Mouse (Mus musculus) kidney, embryonic 15.5 days (tissue): ENCODE results near the gene Bcr. TPM values are rescaled to one million over a fixed set of nuclear protein-coding genes. Genes with fewer than 3 reads are reported as not detected.

Experiments used
- ATAC-seq: fragments of 200-750 bp; cut with Nextera tagmentation; replicated peaks from 2 replicates; pipeline ENCODE4 v1.8.0; 2017; ENCODE audit warnings: moderate TSS enrichment; ENCODE audit not compliant: low FRiP score
- H3K27ac ChIP-seq: fragments of 300-500 bp; sonication (generic); 2 replicates; pipeline ENCODE4 v1.5.1; 2015; ENCODE audit warnings: mild to moderate bottlenecking, inconsistent platforms
- H3K27me3 ChIP-seq: fragments of 300-500 bp; sonication (generic); 2 replicates; pipeline ENCODE4 v1.6.1; 2015; ENCODE audit warnings: inconsistent platforms
- H3K36me3 ChIP-seq: fragments of 300-500 bp; sonication (generic); 2 replicates; pipeline ENCODE4 v1.6.1; 2015; ENCODE audit warnings: inconsistent platforms
- H3K4me1 ChIP-seq: fragments of 300-500 bp; sonication (generic); 2 replicates; pipeline ENCODE4 v1.6.1; 2015; ENCODE audit warnings: inconsistent platforms
- H3K4me2 ChIP-seq: fragments of 300-500 bp; sonication (generic); 2 replicates; pipeline ENCODE4 v1.6.1; 2015; ENCODE audit warnings: moderate library complexity, mild to moderate bottlenecking, inconsistent platforms
- H3K4me3 ChIP-seq: fragments of 300-500 bp; sonication (generic); replicated peaks from 2 replicates; pipeline ENCODE4 v1.5.1; 2015; ENCODE audit warnings: mild to moderate bottlenecking, inconsistent platforms
- H3K9ac ChIP-seq: fragments of 300-500 bp; sonication (generic); 2 replicates; pipeline ENCODE4 v1.6.1; 2015; ENCODE audit warnings: mild to moderate bottlenecking, inconsistent platforms
- H3K9me3 ChIP-seq: fragments of 300-500 bp; sonication (generic); replicated peaks from 2 replicates; pipeline ENCODE4 v1.6.1; 2016; ENCODE audit warnings: inconsistent platforms
- WGBS: fragments of 180-500 bp; shearing (Covaris S2); methylation state at CpG from one replicate; pipeline ENCODE4 v1.1.7; 2015; ENCODE audit warnings: mixed read lengths; 5-methylcytosine and 5-hydroxymethylcytosine counted together
- polyA plus RNA-seq: library from polyadenylated mRNA; unstranded; fragments of >200 nt; fragmentation: Nextera tagmentation; extraction: Ambion mirVana; gene quantifications from 2 replicates; pipeline ENCODE4 v1.2.1, GENCODE M21; 2015

Gene Bcr
- polyA plus RNA-seq, 1 experiment from 2014 or later: 6.0 TPM

DNA sequence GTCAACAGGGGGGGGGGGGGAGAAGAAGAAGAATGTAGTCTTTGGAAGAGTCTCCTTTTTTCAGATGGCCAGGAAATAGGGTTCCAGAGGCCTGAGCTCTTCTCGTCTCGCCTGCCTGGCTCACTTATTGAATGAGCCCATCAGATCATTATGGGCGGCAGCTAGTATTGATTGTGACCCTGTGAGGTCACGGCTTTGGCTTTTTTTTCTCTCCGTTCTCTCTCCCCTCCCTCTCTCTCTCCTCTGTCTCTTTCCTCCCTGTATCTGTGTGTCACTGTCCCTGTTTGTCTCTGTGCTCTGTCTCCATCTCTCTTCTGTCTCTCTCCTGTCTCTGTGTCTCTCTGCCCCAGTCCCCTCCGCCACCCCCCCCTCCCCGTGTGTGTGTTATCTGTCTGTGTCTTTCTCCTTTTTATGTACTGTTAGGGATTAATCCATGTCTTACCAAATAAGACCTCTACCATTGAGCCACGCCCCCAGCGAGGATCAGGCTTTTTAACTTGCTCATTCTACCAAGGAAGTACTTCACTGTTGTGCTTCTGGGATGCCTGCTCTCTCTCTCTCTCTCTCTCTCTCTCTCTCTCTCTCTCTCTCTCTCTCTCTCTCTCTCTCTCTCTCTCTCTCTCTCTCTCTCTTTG is 1.5 kb upstream of the Bcr start:
- Histone ChIP-seq H3K9me3 (no peaks in the 10 kb centered on the region), H3K4me2 (peak overlapping the region; percentile 86), H3K4me3 (no peak overlapping the region), H3K36me3 (no peaks in the 10 kb centered on the region), H3K27ac (no peak overlapping the region), H3K9ac (no peak overlapping the region), H3K27me3 (no peaks in the 10 kb centered on the region), H3K4me1 (peaks cover 47% of the 10 kb centered on the region)
- WGBS: 40% methylated on average over 9 of the region's 9 CpGs
- no peak for ATAC-seq

DNA sequence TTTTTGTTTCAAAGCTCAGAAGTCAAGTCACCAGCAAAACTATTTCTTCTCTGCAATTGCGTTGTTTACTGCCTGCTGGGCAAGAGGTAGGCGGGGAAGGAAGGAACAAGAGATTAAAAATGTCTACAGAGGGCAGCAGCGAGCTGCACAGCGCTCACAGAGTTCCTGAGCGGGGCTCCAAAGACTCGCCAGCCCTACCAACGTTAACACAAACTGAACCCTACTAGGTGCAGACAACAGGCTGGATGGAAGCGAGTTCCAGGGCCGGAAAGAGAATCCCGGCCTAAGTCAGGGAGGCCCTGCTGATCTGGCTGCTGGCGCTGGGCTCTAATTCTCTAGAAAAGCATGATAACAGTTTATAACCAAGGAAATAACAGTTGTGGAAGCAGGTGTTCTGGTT is 996 bp upstream of the Bcr start:
- H3K4me1 ChIP-seq: peaks cover 52% of the 10 kb centered on the region
- peak overlapping the region; percentile 86 for H3K4me2 ChIP-seq
- H3K4me3 ChIP-seq: peak overlapping the region; percentile 77
- H3K27me3 ChIP-seq: no peaks in the 10 kb centered on the region
- peak; percentile 20; the same call in 1 of the 2 replicates for ATAC-seq
- H3K27ac ChIP-seq: no peak overlapping the region
- H3K9ac ChIP-seq: no peak overlapping the region
- no peaks in the 10 kb centered on the region for H3K36me3 ChIP-seq
- WGBS: under 1% methylated on average over 11 of the region's 11 CpGs
- no peaks in the 10 kb centered on the region for H3K9me3 ChIP-seq

DNA sequence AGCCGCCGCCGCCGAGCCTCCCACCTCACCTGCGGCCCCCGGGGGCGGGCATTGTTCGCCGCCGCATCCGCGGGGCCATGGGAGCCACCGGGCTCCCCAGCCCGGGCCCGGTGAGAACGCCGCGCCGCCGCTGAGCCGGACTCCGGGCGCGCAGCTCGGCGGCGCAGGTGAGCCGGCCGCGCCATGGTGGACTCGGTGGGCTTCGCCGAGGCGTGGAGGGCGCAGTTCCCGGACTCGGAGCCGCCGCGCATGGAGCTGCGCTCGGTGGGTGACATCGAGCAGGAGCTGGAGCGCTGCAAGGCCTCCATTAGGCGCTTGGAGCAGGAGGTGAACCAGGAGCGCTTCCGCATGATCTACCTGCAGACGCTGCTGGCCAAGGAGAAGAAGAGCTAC is 447 bp downstream of the Bcr start:
- peak overlapping the region; percentile 76 for H3K9ac ChIP-seq
- H3K4me3 ChIP-seq: peak overlapping the region; percentile 77
- no peaks in the 10 kb centered on the region for H3K9me3 ChIP-seq
- peak overlapping the region; percentile 86 for H3K4me2 ChIP-seq
- peak overlapping the region; percentile 34 for H3K27ac ChIP-seq
- H3K36me3 ChIP-seq: no peaks in the 10 kb centered on the region
- peak; percentile 45 for ATAC-seq
- peaks cover 54% of the 10 kb centered on the region for H3K4me1 ChIP-seq
- under 1% methylated on average over 45 of the region's 48 CpGs for whole genome bisulfite sequencing
- H3K27me3 ChIP-seq: no peaks in the 10 kb centered on the region

DNA sequence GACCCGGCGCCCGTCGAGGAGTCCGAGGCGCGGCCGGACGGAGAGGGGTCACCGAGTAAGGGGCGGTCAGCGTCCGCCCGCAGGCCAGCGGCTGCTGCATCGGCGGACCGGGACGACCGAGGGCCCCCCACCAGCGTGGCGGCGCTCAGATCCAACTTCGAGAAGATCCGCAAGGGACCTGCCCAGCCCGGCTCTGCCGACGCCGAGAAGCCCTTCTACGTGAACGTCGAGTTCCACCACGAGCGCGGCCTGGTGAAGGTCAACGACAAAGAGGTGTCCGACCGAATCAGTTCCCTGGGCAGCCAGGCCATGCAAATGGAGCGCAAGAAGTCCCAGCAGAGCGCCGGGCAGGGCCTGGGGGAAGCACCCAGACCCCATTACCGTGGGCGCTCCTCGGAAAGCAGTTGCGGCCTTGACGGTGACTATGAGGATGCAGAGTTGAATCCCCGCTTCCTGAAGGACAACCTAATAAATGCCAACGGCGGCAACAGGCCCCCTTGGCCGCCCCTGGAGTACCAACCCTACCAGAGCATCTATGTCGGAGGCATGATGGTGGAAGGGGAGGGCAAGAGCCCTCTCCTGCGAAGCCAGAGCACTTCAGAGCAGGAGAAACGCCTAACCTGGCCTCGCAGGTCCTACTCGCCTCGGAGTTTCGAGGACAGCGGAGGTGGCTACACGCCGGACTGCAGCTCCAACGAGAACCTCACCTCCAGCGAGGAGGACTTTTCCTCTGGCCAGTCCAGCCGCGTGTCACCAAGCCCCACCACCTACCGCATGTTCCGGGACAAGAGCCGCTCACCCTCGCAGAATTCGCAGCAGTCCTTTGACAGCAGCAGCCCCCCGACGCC is 1.2 kb downstream of the Bcr start:
- H3K9ac ChIP-seq: peak overlapping the region; percentile 76
- H3K27ac ChIP-seq: no peak overlapping the region
- no peaks in the 10 kb centered on the region for H3K36me3 ChIP-seq
- no peaks in the 10 kb centered on the region for H3K9me3 ChIP-seq
- peaks cover 49% of the 10 kb centered on the region for H3K4me1 ChIP-seq
- ATAC-seq: no peak
- H3K4me2 ChIP-seq: peak overlapping the region; percentile 86
- 1% methylated on average over 70 of the region's 71 CpGs for WGBS
- H3K4me3 ChIP-seq: peak overlapping the region; percentile 77
- H3K27me3 ChIP-seq: no peaks in the 10 kb centered on the region

DNA sequence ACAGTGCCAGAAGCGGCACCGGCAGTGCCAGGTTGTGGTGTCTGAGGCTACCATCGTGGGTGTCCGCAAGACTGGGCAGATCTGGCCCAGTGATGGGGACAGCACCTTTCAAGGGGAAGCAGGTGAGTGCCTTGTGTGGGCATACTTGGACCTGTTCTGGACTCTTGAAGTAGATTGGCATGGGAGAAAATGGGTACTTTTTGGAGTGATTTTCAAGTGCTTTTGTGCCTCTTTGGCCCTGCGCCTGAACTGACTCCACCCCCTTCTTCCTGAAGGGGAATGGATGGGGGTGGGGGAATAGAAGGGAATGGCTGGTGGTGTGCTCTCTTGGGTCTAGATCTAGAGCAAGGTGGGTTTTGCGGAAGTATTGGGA is 1.8 kb downstream of the Bcr start:
- no peaks in the 10 kb centered on the region for H3K36me3 ChIP-seq
- WGBS: 13% methylated on average over 6 of the region's 6 CpGs

DNA sequence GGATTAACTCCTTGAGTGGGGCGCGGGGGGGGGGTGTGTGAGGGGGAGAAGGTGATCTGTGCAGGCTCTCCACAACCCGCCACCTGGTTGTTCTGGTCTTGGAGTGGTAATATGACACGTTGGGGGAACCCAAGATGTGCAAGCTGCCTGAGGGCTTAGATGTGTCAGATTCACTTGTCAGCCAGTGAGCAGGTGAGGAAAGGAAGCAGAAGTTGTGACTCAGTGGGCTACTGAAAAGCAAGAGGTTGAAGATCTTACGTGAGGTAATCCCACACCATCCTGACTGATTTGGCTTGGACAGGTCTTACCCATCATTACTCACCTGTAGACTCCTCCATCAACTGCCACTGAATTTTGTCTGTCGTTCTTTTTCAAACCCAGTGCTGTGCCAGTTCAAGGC is 2.2 kb downstream of the Bcr start:
- H3K9ac ChIP-seq: peak overlapping the region; percentile 76; the same call in 1 of the 2 replicates
- no peak for ATAC-seq
- H3K27me3 ChIP-seq: no peaks in the 10 kb centered on the region
- no peaks in the 10 kb centered on the region for H3K36me3 ChIP-seq
- peak overlapping the region; percentile 86 for H3K4me2 ChIP-seq
- H3K9me3 ChIP-seq: no peaks in the 10 kb centered on the region
- H3K4me3 ChIP-seq: peak overlapping the region; percentile 77
- peaks cover 53% of the 10 kb centered on the region for H3K4me1 ChIP-seq
- H3K27ac ChIP-seq: no peak overlapping the region
- 35% methylated on average over 6 of the region's 6 CpGs for WGBS

More for the DNA sequence above, 1.8 kb downstream of the Bcr start:
- H3K9me3 ChIP-seq: no peaks in the 10 kb centered on the region
- peak overlapping the region; percentile 77 for H3K4me3 ChIP-seq
- H3K9ac ChIP-seq: peak overlapping the region; percentile 76
- H3K27ac ChIP-seq: no peak overlapping the region
- peaks cover 49% of the 10 kb centered on the region for H3K4me1 ChIP-seq
- H3K4me2 ChIP-seq: peak overlapping the region; percentile 86
- no peaks in the 10 kb centered on the region for H3K27me3 ChIP-seq
- ATAC-seq: no peak

DNA sequence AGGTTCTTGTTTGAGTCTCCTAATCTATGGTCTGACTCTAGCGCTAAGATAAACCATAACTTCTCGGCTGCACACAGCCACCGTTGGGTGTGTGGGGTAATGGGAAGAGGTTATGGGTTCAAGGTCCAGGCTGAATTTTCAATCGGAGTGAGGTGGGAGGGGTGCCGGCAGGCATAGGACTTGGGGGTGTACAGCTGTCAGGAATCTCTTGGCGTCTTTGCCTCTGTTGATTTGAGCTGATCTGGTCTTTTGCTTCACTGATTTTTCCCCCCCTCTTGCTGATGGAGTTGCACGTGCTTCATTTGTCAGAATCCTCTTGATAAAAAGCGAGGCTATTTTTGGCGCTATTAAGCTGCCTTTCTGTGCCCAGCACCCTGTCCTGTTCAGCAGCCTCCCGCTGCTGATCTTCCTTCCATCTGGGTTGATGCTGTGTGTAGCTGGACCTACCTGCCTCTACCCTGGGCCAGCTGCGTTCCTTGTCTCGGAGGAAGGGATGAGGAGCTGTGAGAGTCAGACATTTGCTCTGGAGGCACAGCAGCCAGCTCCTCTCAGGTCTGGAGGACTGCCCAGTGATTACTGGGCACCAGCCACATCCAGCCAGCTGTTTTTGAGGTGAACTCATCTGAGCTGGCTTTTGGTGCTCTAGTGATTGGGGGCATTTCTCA is 3.0 kb downstream of the Bcr start:
- 52% methylated on average over 12 of the region's 12 CpGs for WGBS
- peaks cover 61% of the 10 kb centered on the region for H3K4me1 ChIP-seq

DNA sequence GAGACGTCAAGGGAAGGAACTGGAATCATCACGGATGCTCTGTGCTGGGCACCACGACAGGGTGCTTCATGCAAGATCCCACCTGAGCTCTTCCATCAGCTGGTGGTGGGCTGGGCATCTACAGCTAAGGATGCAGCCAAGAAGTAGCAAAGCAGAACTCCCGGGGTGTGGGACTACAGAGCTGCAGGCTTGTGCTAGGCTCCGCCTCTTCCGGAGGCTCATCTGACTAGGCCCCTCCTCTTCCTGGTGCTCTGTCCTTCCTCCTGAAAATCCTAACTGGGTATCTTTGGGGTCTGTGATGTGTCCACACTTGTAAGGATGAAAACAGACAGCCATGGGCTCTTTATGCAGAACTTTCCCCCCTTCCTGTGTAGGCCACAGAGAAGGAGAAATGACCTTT is 5.3 kb downstream of the Bcr start:
- H3K9me3 ChIP-seq: no peaks in the 10 kb centered on the region
- ATAC-seq: no peak
- H3K4me2 ChIP-seq: no peak overlapping the region
- H3K4me3 ChIP-seq: no peak overlapping the region
- H3K4me1 ChIP-seq: peaks cover 65% of the 10 kb centered on the region
- no peak overlapping the region for H3K27ac ChIP-seq
- 74% methylated on average over 6 of the region's 6 CpGs for WGBS
- no peak overlapping the region for H3K9ac ChIP-seq
- no peaks in the 10 kb centered on the region for H3K27me3 ChIP-seq
- H3K36me3 ChIP-seq: no peaks in the 10 kb centered on the region

More for the DNA sequence above, 3.0 kb downstream of the Bcr start:
- peak overlapping the region; percentile 77 for H3K4me3 ChIP-seq
- H3K9me3 ChIP-seq: no peaks in the 10 kb centered on the region
- 0 out of 2 replicates have a peak overlapping the region, but pooled peaks have one; percentile 27 for H3K27ac ChIP-seq
- H3K4me2 ChIP-seq: peak overlapping the region; percentile 86
- no peak for ATAC-seq
- no peaks in the 10 kb centered on the region for H3K36me3 ChIP-seq
- H3K27me3 ChIP-seq: no peaks in the 10 kb centered on the region
- 0 out of 2 replicates have a peak overlapping the region, but pooled peaks have one; percentile 1 for H3K9ac ChIP-seq

DNA sequence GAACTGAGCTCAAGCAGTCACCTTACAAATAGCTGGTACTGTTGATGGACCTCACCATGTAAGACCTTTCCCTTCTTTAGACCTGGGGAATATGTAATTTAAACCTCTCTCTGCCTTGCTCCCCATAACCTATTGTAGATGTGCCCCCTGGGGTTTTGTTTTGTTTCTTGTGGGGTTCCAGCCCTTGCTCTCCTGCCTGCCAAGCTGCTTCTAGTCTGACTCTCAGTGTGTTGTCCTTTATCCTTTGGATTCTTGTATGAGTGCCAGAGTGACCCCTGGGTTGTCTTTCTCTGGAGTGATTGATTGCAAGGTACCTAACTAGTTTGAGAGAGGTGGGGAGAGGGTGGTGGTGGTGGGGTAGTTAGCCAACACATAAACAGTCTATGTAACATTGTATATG is 7.1 kb downstream of the Bcr start:
- Histone ChIP-seq H3K4me2 (no peak overlapping the region), H3K4me1 (peaks cover 50% of the 10 kb centered on the region), H3K27me3 (no peaks in the 10 kb centered on the region), H3K36me3 (no peaks in the 10 kb centered on the region), H3K9me3 (no peaks in the 10 kb centered on the region), H3K4me3 (no peak overlapping the region), H3K27ac (no peak overlapping the region), H3K9ac (no peak overlapping the region)
- ATAC-seq: no peak

DNA sequence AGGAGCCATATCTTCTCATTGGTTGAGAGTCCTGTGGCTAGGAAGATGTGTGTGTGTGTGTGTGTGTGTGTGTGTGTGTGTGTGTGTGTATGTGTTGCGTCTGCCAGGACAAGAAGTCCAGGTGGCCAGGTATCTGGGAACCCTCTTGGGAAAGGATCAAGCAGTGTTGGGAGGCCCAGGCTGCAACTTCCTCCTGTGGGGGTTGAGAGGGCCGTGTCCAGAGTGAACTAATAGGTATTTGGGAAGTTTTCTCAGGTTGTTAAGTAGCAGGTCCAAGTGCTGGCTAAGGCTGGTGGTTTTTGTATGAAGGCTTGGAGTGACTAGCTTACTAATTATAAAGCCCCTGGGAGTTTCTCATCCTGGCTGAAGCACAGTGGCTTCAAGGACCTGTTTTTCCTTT is 7.7 kb downstream of the Bcr start:
- ATAC-seq: no peak
- peak overlapping the region; percentile 51; the same call in 1 of the 2 replicates for H3K27ac ChIP-seq
- H3K4me1 ChIP-seq: peaks cover 44% of the 10 kb centered on the region
- no peak overlapping the region for H3K4me3 ChIP-seq
- 0 out of 2 replicates have a peak overlapping the region, but pooled peaks have one; percentile 7 for H3K4me2 ChIP-seq
- no peak overlapping the region for H3K9ac ChIP-seq
- WGBS: 58% methylated on average over 2 of the region's 2 CpGs
- no peaks in the 10 kb centered on the region for H3K9me3 ChIP-seq
- no peaks in the 10 kb centered on the region for H3K36me3 ChIP-seq
- no peaks in the 10 kb centered on the region for H3K27me3 ChIP-seq

DNA sequence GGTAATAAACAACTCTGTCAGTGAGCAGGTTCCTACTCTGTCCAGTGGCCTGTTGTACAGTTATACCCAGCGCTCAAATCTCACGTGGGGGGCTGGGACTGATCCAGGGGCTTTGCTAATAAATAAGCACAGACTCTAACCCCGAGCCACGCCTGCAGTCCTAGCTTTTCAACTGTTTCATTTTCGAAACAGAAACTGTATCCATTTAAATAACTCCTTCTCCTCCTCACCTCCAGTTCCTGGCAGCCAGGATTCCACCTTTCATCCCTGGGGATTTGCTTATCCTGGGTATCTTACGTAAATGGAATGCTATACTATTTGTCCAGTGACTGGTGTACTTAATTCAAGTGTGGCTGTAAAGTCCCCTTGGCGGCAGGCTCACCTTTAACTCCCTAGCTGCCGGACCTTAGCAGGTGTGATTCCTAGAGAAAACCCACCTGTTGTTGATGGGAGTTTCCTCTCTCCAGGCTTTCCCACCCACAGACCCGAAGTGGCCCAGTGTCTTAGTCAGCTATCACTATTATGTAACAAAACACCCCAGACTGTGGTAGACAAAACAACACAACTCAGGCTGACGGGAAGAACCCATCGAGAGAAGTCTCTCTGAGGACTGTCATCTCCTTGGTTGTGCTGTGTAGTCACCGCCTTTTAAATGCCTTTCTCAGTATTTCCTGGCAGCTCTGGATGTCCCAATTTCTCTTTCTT is 8.4 kb downstream of the Bcr start:
- Histone ChIP-seq H3K27me3 (no peaks in the 10 kb centered on the region), H3K4me3 (no peak overlapping the region), H3K4me2 (0 out of 2 replicates have a peak overlapping the region, but pooled peaks have one; percentile 19), H3K9ac (no peak overlapping the region), H3K27ac (0 out of 2 replicates have a peak overlapping the region, but pooled peaks have one; percentile 10), H3K4me1 (peaks cover 37% of the 10 kb centered on the region), H3K36me3 (no peaks in the 10 kb centered on the region), H3K9me3 (no peaks in the 10 kb centered on the region)
- no peak for ATAC-seq
- WGBS: 26% methylated on average over 12 of the region's 12 CpGs
